Mouse (Mus musculus) stomach, embryonic 15.5 days (tissue): ENCODE data around the gene Dpp9. TPM values are rescaled to one million over a fixed set of nuclear protein-coding genes. Genes with fewer than 3 reads are reported as not detected.
"Not testable (repeated sequence)": the region's sequence is repeated elsewhere in the genome, so short reads cannot be mapped to it uniquely, and the experiment has no call there.

Source experiments
- ATAC-seq: fragments of 200-750 bp; cut with Nextera tagmentation; 2 replicates; pipeline ENCODE4 v1.8.0; 2017; ENCODE audit warnings: low read depth, moderate number of reproducible peaks, moderate TSS enrichment; ENCODE audit not compliant: insufficient read depth, low FRiP score
- H3K27ac ChIP-seq: fragments of 300-500 bp; sonication (generic); 2 replicates; pipeline ENCODE4 v1.5.1; 2015; ENCODE audit warnings: mild to moderate bottlenecking, inconsistent platforms
- H3K27me3 ChIP-seq: fragments of 300-500 bp; sonication (generic); replicated peaks from 2 replicates; pipeline ENCODE4 v1.6.1; 2015; ENCODE audit warnings: inconsistent platforms
- H3K36me3 ChIP-seq: fragments of 300-500 bp; sonication (generic); 2 replicates; pipeline ENCODE4 v1.6.1; 2015; ENCODE audit warnings: inconsistent platforms
- H3K4me1 ChIP-seq: fragments of 300-500 bp; sonication (generic); 2 replicates; pipeline ENCODE4 v1.6.1; 2015; ENCODE audit warnings: inconsistent platforms
- H3K4me2 ChIP-seq: fragments of 300-500 bp; sonication (generic); 2 replicates; pipeline ENCODE4 v1.6.1; 2015; ENCODE audit warnings: mild to moderate bottlenecking, inconsistent platforms
- H3K4me3 ChIP-seq: fragments of 300-500 bp; sonication (generic); replicated peaks from 2 replicates; pipeline ENCODE4 v1.5.1; 2015; ENCODE audit warnings: inconsistent platforms
- H3K9ac ChIP-seq: fragments of 300-500 bp; sonication (generic); 2 replicates; pipeline ENCODE4 v1.6.1; 2015; ENCODE audit warnings: inconsistent platforms
- H3K9me3 ChIP-seq: fragments of 300-500 bp; sonication (generic); 2 replicates; pipeline ENCODE4 v1.6.1; 2016; ENCODE audit warnings: inconsistent platforms
- WGBS: fragments of 180-500 bp; shearing (Covaris S2); methylation state at CpG from one replicate; pipeline ENCODE4 v1.1.7; 2015; 5-methylcytosine and 5-hydroxymethylcytosine counted together
- polyA plus RNA-seq: library from polyadenylated mRNA; unstranded; fragments of >200 nt; fragmentation: Nextera tagmentation; extraction: Ambion mirVana; gene quantifications from 2 replicates; pipeline ENCODE4 v1.2.1, GENCODE M21; 2015

The Dpp9 gene
- polyA plus RNA-seq: 33.2 and 37.5 TPM in 2 replicates

GRCm38 (mm10) chr17:56218377-56219191, at the start of gene Dpp9:
TSS of gene Dpp9 (minus strand) at chr17:56218905.
- ATAC-seq: peak; percentile 97
- Histone ChIP-seq H3K9ac (peak within 1 kb of the TSS; percentile 84), H3K4me2 (peak within 1 kb of the TSS; percentile 72), H3K27me3 (no peaks in the 10 kb centered on the region), H3K4me3 (peak within 1 kb of the TSS; percentile 89), H3K36me3 (no peaks in the 10 kb centered on the region), H3K27ac (peak within 1 kb of the TSS; percentile 89), H3K4me1 (peaks cover 18% of the 10 kb centered on the region), H3K9me3 (no peaks in the 10 kb centered on the region)
- under 1% methylated on average over 77 of the region's 78 CpGs for WGBS

- H3K4me2 ChIP-seq: no peak overlapping the region
- H3K9me3 ChIP-seq: no peaks in the 10 kb centered on the region
- H3K4me1 ChIP-seq: peaks cover 15% of the 10 kb centered on the region; the same call in 1 of the 2 replicates
- no peaks in the 10 kb centered on the region for H3K27me3 ChIP-seq
- H3K9ac ChIP-seq: no peak overlapping the region
- ATAC-seq: no peak
- 53% methylated on average over 3 of the region's 3 CpGs for WGBS
- H3K36me3 ChIP-seq: peaks cover 22% of the 10 kb centered on the region
- H3K4me3 ChIP-seq: no peak overlapping the region
- H3K27ac ChIP-seq: no peak overlapping the region
Measured at GRCm38 (mm10) chr17:56266271-56266670, 47.6 kb upstream of the Dpp9 start.

GRCm38 (mm10) chr17:56265869-56266268, 47.2 kb upstream of the Dpp9 start:
- no peaks in the 10 kb centered on the region for H3K9me3 ChIP-seq
- H3K36me3 ChIP-seq: peaks cover 18% of the 10 kb centered on the region
- H3K4me3 ChIP-seq: no peak overlapping the region
- WGBS: 77% methylated on average over 3 of the region's 3 CpGs
- no peak overlapping the region for H3K9ac ChIP-seq
- no peak overlapping the region for H3K4me2 ChIP-seq
- ATAC-seq: no peak
- no peaks in the 10 kb centered on the region for H3K27me3 ChIP-seq
- H3K27ac ChIP-seq: no peak overlapping the region
- H3K4me1 ChIP-seq: peaks cover 18% of the 10 kb centered on the region; the same call in 1 of the 2 replicates

GRCm38 (mm10) chr17:56265011-56265410, 46.3 kb upstream of the Dpp9 start:
- Histone ChIP-seq H3K4me3 (no peak overlapping the region), H3K36me3 (peaks cover 18% of the 10 kb centered on the region), H3K4me1 (peaks cover 19% of the 10 kb centered on the region; the same call in 1 of the 2 replicates), H3K9ac (no peak overlapping the region), H3K27me3 (no peaks in the 10 kb centered on the region), H3K9me3 (no peaks in the 10 kb centered on the region), H3K27ac (no peak overlapping the region), H3K4me2 (no peak overlapping the region)
- ATAC-seq: no peak
- WGBS: 90% methylated on average over 4 of the region's 4 CpGs

GRCm38 (mm10) chr17:56264020-56264419, 45.3 kb upstream of the Dpp9 start:
- peak; percentile 63; the same call in 1 of the 2 replicates for ATAC-seq

GRCm38 (mm10) chr17:56262645-56263094, 44.0 kb upstream of the Dpp9 start:
- Histone ChIP-seq H3K4me3 (no peak overlapping the region), H3K27me3 (no peaks in the 10 kb centered on the region), H3K4me1 (peaks cover 31% of the 10 kb centered on the region), H3K36me3 (peaks cover 26% of the 10 kb centered on the region), H3K4me2 (no peak overlapping the region), H3K9ac (no peak overlapping the region), H3K9me3 (no peaks in the 10 kb centered on the region), H3K27ac (no peak overlapping the region)
- no peak for ATAC-seq
- 67% methylated on average over 3 of the region's 3 CpGs for WGBS

More at GRCm38 (mm10) chr17:56264020-56264419, 45.3 kb upstream of the Dpp9 start:
- H3K4me3 ChIP-seq: no peak overlapping the region
- 16% methylated on average over 8 of the region's 8 CpGs for WGBS
- no peak overlapping the region for H3K4me2 ChIP-seq
- no peaks in the 10 kb centered on the region for H3K9me3 ChIP-seq
- peaks cover 22% of the 10 kb centered on the region for H3K4me1 ChIP-seq
- no peaks in the 10 kb centered on the region for H3K27me3 ChIP-seq
- no peak overlapping the region for H3K27ac ChIP-seq
- peaks cover 20% of the 10 kb centered on the region for H3K36me3 ChIP-seq
- H3K9ac ChIP-seq: no peak overlapping the region

GRCm38 (mm10) chr17:56261166-56261565, 42.5 kb upstream of the Dpp9 start:
- H3K4me1 ChIP-seq: peaks cover 35% of the 10 kb centered on the region
- H3K27me3 ChIP-seq: no peaks in the 10 kb centered on the region
- H3K9ac ChIP-seq: no peak overlapping the region
- no peak overlapping the region for H3K4me3 ChIP-seq
- no peak overlapping the region for H3K4me2 ChIP-seq
- 69% methylated on average over 3 of the region's 3 CpGs for WGBS
- no peaks in the 10 kb centered on the region for H3K9me3 ChIP-seq
- H3K36me3 ChIP-seq: peaks cover 26% of the 10 kb centered on the region
- no peak overlapping the region for H3K27ac ChIP-seq
- no peak for ATAC-seq

- H3K4me1 ChIP-seq: peaks cover 40% of the 10 kb centered on the region
- no peak overlapping the region for H3K4me3 ChIP-seq
- H3K36me3 ChIP-seq: peaks cover 22% of the 10 kb centered on the region
- ATAC-seq: no peak
- no peak overlapping the region for H3K9ac ChIP-seq
- 88% methylated on average over 10 of the region's 10 CpGs for WGBS
- H3K27ac ChIP-seq: no peak overlapping the region
- no peaks in the 10 kb centered on the region for H3K27me3 ChIP-seq
- no peaks in the 10 kb centered on the region for H3K9me3 ChIP-seq
- no peak overlapping the region for H3K4me2 ChIP-seq
Measured at GRCm38 (mm10) chr17:56259301-56260037, 40.8 kb upstream of the Dpp9 start.

- H3K4me1 ChIP-seq: peaks cover 40% of the 10 kb centered on the region
- H3K9me3 ChIP-seq, H3K27ac ChIP-seq, H3K27me3 ChIP-seq, H3K9ac ChIP-seq, ATAC-seq: not testable (repeated sequence)
- 47% methylated on average over 2 of the region's 2 CpGs for WGBS
- 0 out of 2 replicates have a peak overlapping the region, but pooled peaks have one; percentile 2 for H3K4me3 ChIP-seq
- H3K36me3 ChIP-seq: peaks cover 22% of the 10 kb centered on the region
- peak overlapping the region; percentile 96; the same call in 1 of the 2 replicates for H3K4me2 ChIP-seq
Measured at GRCm38 (mm10) chr17:56258812-56259211, 40.1 kb upstream of the Dpp9 start.

GRCm38 (mm10) chr17:56258269-56258668, 39.6 kb upstream of the Dpp9 start:
- Histone ChIP-seq H3K36me3 (peaks cover 22% of the 10 kb centered on the region), H3K4me1 (peaks cover 40% of the 10 kb centered on the region), H3K4me2 (peak overlapping the region; percentile 96)
- H3K4me3 ChIP-seq, H3K9me3 ChIP-seq, H3K27ac ChIP-seq, H3K9ac ChIP-seq, H3K27me3 ChIP-seq, ATAC-seq: not testable (repeated sequence)
- 93% methylated on average over 19 of the region's 19 CpGs for WGBS

GRCm38 (mm10) chr17:56257181-56257894, 38.6 kb upstream of the Dpp9 start:
- Histone ChIP-seq H3K4me2 (peak overlapping the region; percentile 96), H3K36me3 (peaks cover 22% of the 10 kb centered on the region), H3K27me3 (no peaks in the 10 kb centered on the region), H3K9ac (peak overlapping the region; percentile 37; the same call in 1 of the 2 replicates), H3K4me1 (peaks cover 40% of the 10 kb centered on the region), H3K4me3 (peak overlapping the region; percentile 67), H3K27ac (peak overlapping the region; percentile 63), H3K9me3 (no peaks in the 10 kb centered on the region)
- 7% methylated on average over 58 of the region's 58 CpGs for WGBS
- no peak for ATAC-seq
